Mouse (Mus musculus): ENCODE data around the gene 1600002K03Rik. TPM values are rescaled to one million over a fixed set of nuclear protein-coding genes. Genes with fewer than 3 reads are reported as not detected.
A peak's percentile ranks its signal among the peaks of the same experiment; 100 is the strongest.

Gene 1600002K03Rik
- total and polyA plus RNA-seq, 3 experiments: 4.8 to 8.9 TPM; not detected in 1

DNA sequence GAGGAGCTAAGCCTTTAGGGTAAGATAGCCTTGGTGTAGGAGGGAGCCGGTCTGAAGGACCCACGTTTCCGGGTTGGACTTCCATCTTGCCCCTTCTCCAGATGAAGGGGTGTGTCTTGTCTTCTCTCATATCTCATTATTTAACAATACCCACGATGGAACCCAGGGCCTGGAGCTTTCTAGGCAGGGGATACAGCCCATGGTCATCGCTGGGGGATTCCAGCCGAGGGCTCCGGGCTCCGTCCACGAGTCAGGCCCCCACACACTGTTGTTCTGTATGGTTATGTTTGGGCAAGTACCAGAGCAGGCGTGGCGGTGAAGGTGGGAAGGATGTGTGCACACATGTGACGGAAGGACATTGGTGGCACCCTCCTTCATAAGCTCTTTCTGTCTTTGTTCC is 28.6 kb upstream of the 1600002K03Rik start:
- DNase-seq (ENCODE audit: low spot score): no peak
- TF ChIP-seq GATA2 (IDR thresholded peaks at IDR 0.05; ENCODE audit: borderline replicate concordance, low read depth, low read length) (no peak), POLR2AphosphoS5 (IDR thresholded peaks at IDR 0.05; ENCODE audit: insufficient replicate concordance, low read depth, low read length) (no peak), TAL1 (conservative IDR thresholded peaks at IDR 0.05; ENCODE audit: low read depth, low read length) (no peak)
- no peak for ATAC-seq (ENCODE audit: extremely low read depth, insufficient number of reproducible peaks, low FRiP score, poor library complexity, severe bottlenecking)
- H3K4me1 ChIP-seq (ENCODE audit: insufficient read depth, low read depth, low read length): peaks cover 87% of the 10 kb centered on the region
- peaks cover 49% of the 10 kb centered on the region for H3K36me3 ChIP-seq (replicated peaks)
- H3K4me3 ChIP-seq (ENCODE audit: low read depth, low read length): peak overlapping the region; percentile 50; the same call in 1 of the 2 replicates
- no peaks in the 10 kb centered on the region for H3K27me3 ChIP-seq (ENCODE audit: insufficient read depth, low read length)
- H3K9me3 ChIP-seq (replicated peaks): no peaks in the 10 kb centered on the region

DNA sequence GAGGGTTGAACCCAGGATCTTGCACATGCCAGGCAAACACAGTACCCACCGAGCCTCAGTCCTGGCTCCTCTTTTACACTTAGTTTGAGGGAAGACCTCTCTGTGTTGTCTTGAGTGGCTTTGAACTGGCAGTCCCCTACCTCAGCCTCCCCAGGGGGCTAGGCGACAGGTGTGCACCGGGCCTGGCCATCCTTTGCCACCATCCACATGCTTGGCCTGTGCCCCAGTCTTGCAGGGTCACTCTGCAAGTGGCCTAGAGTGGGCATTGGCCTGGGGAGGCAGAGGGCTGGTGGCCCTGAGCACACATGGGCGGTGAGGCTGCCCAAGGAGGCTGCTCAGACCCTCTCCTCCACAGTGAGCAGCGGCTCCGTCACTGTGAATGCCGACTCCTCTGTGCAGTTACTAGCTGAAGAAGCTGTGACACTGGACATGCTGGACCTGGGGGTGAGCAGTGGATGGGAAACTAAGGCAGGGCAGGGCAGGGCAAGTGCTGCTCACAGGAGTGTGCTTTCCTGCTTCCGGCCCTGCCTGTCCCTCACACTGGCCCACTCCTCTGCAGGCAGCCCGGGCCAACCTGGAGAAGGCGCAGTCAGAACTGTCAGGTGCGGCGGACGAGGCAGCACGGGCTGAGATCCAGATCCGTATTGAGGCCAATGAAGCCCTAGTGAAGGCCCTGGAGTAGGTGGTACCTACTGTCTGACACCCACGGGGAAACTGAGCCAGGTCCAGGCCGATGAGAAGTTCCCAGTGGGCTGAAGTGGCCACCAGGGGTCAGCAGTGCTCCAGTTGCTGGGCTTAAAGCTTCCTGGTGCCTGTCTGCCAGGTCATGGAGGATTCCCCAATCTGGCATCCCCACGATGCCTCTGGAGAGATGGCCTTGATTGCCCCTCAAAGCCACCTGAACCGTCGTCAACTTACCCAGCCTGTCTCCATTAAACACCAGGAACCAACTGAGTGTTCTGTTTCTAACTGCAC is 27.6 kb upstream of the 1600002K03Rik start:
- peak overlapping the region; percentile 58; the same call in 1 of the 2 replicates for H3K4me3 ChIP-seq (ENCODE audit: low read depth, low read length)
- no peaks in the 10 kb centered on the region for H3K27me3 ChIP-seq (ENCODE audit: insufficient read depth, low read length)
- DNase-seq (ENCODE audit: low spot score) (no peak), ATAC-seq (ENCODE audit: extremely low read depth, insufficient number of reproducible peaks, low FRiP score, poor library complexity, severe bottlenecking) (no peak)
- H3K36me3 ChIP-seq (replicated peaks): peaks cover 55% of the 10 kb centered on the region
- H3K4me1 ChIP-seq (ENCODE audit: insufficient read depth, low read depth, low read length): peaks cover 78% of the 10 kb centered on the region
- no peaks in the 10 kb centered on the region for H3K9me3 ChIP-seq (replicated peaks)
- TF ChIP-seq POLR2AphosphoS5 (IDR thresholded peaks at IDR 0.05; ENCODE audit: insufficient replicate concordance, low read depth, low read length) (no peak), CTCF (IDR thresholded peaks at IDR 0.05; ENCODE audit: low read depth, low read length) (peak; percentile 76)

DNA sequence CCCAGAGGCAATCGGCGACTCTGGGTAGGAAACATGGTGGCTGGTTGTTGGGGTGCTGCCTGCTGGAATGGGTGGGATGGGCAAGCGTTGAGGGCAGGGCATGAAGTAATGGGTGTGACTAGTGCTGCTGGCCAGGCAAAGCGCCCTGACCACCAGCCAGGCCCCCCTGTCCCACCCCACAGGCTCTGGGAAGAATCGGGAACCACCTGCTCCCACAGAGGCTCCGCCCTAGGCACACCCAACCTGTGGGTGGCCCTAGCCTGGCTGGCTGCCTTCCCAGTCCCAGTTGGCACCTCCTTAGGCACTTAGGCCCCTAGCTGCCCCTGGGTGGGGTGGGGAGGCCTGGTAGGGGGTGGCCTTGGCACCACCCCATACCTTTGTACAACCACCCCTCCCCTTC is 26.8 kb upstream of the 1600002K03Rik start:
- Histone ChIP-seq H3K4me3 (ENCODE audit: low read depth, low read length) (peak overlapping the region; percentile 58; the same call in 1 of the 2 replicates), H3K4me1 (ENCODE audit: insufficient read depth, low read depth, low read length) (peaks cover 70% of the 10 kb centered on the region), H3K27me3 (ENCODE audit: insufficient read depth, low read length) (no peaks in the 10 kb centered on the region), H3K9me3 (replicated peaks) (no peaks in the 10 kb centered on the region), H3K36me3 (replicated peaks) (peaks cover 58% of the 10 kb centered on the region)
- no peak for ATAC-seq (ENCODE audit: extremely low read depth, insufficient number of reproducible peaks, low FRiP score, poor library complexity, severe bottlenecking)
- no peak for TF ChIP-seq CTCF (IDR thresholded peaks at IDR 0.05; ENCODE audit: low read depth, low read length)
- TF ChIP-seq TAL1 (conservative IDR thresholded peaks at IDR 0.05; ENCODE audit: low read depth, low read length): no peak
- no peak for TF ChIP-seq GATA1 (IDR thresholded peaks at IDR 0.05; ENCODE audit: borderline replicate concordance, low read length)
- TF ChIP-seq POLR2AphosphoS5 (IDR thresholded peaks at IDR 0.05; ENCODE audit: insufficient replicate concordance, low read depth, low read length): no peak
- TF ChIP-seq GATA2 (IDR thresholded peaks at IDR 0.05; ENCODE audit: borderline replicate concordance, low read depth, low read length): no peak
- DNase-seq (ENCODE audit: low spot score): no peak

DNA sequence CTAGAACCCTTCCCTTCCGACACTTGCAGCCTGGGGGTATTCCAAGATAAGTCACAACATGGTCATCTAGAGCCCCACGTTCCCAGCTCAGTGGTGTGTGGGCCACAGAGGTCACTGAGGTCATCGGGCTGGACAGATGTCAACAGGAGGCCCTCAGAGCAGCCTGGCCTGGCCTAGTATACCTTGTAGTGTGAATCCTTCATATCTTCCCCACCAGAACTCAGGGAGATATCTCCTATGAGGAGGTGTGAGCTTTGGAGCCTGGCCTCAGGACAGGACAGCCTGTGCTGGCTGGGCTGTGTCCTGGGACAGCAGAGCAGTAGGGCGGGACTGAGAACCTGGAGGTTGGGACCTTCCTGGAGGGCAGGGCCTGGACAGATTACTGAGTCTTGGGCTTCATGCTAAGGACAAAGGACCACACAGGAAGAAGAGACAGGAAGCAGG is 26.2 kb upstream of the 1600002K03Rik start:
- peak overlapping the region; percentile 94; the same call in 1 of the 2 replicates for H3K4me3 ChIP-seq (ENCODE audit: low read depth, low read length)
- H3K4me1 ChIP-seq (ENCODE audit: insufficient read depth, low read depth, low read length): peaks cover 70% of the 10 kb centered on the region
- no peak for TF ChIP-seq POLR2AphosphoS5 (IDR thresholded peaks at IDR 0.05; ENCODE audit: insufficient replicate concordance, low read depth, low read length)
- no peak for TF ChIP-seq CTCF (IDR thresholded peaks at IDR 0.05; ENCODE audit: low read depth, low read length)
- TF ChIP-seq GATA1 (IDR thresholded peaks at IDR 0.05; ENCODE audit: borderline replicate concordance, low read length): no peak
- no peak for TF ChIP-seq GATA2 (IDR thresholded peaks at IDR 0.05; ENCODE audit: borderline replicate concordance, low read depth, low read length)
- no peak for TF ChIP-seq TAL1 (conservative IDR thresholded peaks at IDR 0.05; ENCODE audit: low read depth, low read length)
- DNase-seq (ENCODE audit: low spot score): no peak
- no peaks in the 10 kb centered on the region for H3K9me3 ChIP-seq (replicated peaks)
- ATAC-seq (ENCODE audit: extremely low read depth, insufficient number of reproducible peaks, low FRiP score, poor library complexity, severe bottlenecking): no peak
- peaks cover 65% of the 10 kb centered on the region for H3K36me3 ChIP-seq (replicated peaks)
- no peaks in the 10 kb centered on the region for H3K27me3 ChIP-seq (ENCODE audit: insufficient read depth, low read length)

DNA sequence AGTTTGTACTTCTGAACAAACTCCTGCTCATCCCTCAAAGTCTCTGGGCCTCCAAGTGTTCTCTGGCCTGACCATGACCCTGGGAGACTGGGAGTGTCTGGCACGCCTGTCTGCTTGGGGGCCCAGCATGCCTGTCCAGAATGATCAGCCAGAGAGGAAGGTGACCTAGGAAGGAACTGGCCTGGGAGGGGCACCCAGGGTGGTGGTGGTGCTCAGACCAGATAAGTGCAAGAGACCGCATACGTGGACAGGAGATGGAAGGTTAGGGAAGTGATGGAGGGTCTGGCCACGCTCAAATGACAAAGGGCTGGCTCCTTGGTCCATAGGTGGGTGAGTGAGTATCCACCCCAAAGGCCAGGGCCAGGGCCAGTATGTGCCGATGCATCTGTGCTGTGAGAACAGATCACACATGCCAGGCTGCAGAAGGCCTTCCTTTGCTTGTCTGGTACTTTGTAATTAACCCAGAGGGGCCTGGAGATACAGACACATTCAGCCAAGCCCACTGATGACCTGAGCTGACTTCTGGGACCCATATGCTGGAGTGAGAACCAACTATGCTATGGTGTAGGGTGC is 25.5 kb upstream of the 1600002K03Rik start:
- ATAC-seq (ENCODE audit: extremely low read depth, insufficient number of reproducible peaks, low FRiP score, poor library complexity, severe bottlenecking) (no peak), DNase-seq (ENCODE audit: low spot score) (no peak)
- H3K9me3 ChIP-seq (replicated peaks): no peaks in the 10 kb centered on the region
- H3K27me3 ChIP-seq (ENCODE audit: insufficient read depth, low read length): no peaks in the 10 kb centered on the region
- TF ChIP-seq POLR2AphosphoS5 (IDR thresholded peaks at IDR 0.05; ENCODE audit: insufficient replicate concordance, low read depth, low read length): no peak
- TF ChIP-seq TAL1 (conservative IDR thresholded peaks at IDR 0.05; ENCODE audit: low read depth, low read length): no peak
- no peak for TF ChIP-seq CTCF (IDR thresholded peaks at IDR 0.05; ENCODE audit: low read depth, low read length)
- TF ChIP-seq GATA1 (IDR thresholded peaks at IDR 0.05; ENCODE audit: borderline replicate concordance, low read length): no peak
- TF ChIP-seq GATA2 (IDR thresholded peaks at IDR 0.05; ENCODE audit: borderline replicate concordance, low read depth, low read length): no peak
- H3K36me3 ChIP-seq (replicated peaks): peaks cover 71% of the 10 kb centered on the region
- peak overlapping the region; percentile 94; the same call in 1 of the 2 replicates for H3K4me3 ChIP-seq (ENCODE audit: low read depth, low read length)
- peaks cover 72% of the 10 kb centered on the region for H3K4me1 ChIP-seq (ENCODE audit: insufficient read depth, low read depth, low read length)

Measured in G1E (cell line).